Mouse (Mus musculus) frontal cortex, postnatal 25 days (tissue): ENCODE results near the gene Ptpn13.

Experiments
- DNase-seq, 2 experiments: peaks; one replicate each; pipeline ENCODE4 v3.0.0; 2022; ENCODE audit warnings: low spot score in 2 of 2

The Ptpn13 gene

GRCm38 (mm10) chr5:103422609-103423008 is 2.4 kb upstream of the Ptpn13 start:
- DNase-seq, result no peak

- DNase-seq, result no peak
Measured at GRCm38 (mm10) chr5:103423305-103423926, 1.6 kb upstream of the Ptpn13 start.

- DNase-seq, result no peak
Measured at GRCm38 (mm10) chr5:103423927-103424315, 1.1 kb upstream of the Ptpn13 start.

GRCm38 (mm10) chr5:103425363-103426031 is 505 bp downstream of the Ptpn13 start:
- peak in 1 of 2 experiments; percentile 6 for DNase-seq

GRCm38 (mm10) chr5:103426250-103426649 is 1.3 kb downstream of the Ptpn13 start:
- no peak for DNase-seq

GRCm38 (mm10) chr5:103430986-103431385 is 6.0 kb downstream of the Ptpn13 start:
- DNase-seq, result no peak

- DNase-seq, result no peak
Measured at GRCm38 (mm10) chr5:103431479-103431878, 6.5 kb downstream of the Ptpn13 start.

GRCm38 (mm10) chr5:103436039-103436944 is 11.3 kb downstream of the Ptpn13 start:
- no peak for DNase-seq

GRCm38 (mm10) chr5:103437714-103438113 is 12.7 kb downstream of the Ptpn13 start:
- DNase-seq, result no peak

GRCm38 (mm10) chr5:103439171-103439570 is 14.2 kb downstream of the Ptpn13 start:
- DNase-seq, result no peak

GRCm38 (mm10) chr5:103440418-103441276 is 15.7 kb downstream of the Ptpn13 start:
- no peak for DNase-seq

GRCm38 (mm10) chr5:103441706-103442105 is 16.7 kb downstream of the Ptpn13 start:
- DNase-seq, result no peak

- DNase-seq, result no peak
Measured at GRCm38 (mm10) chr5:103442269-103442688, 17.3 kb downstream of the Ptpn13 start.

GRCm38 (mm10) chr5:103442921-103443320 is 17.9 kb downstream of the Ptpn13 start:
- DNase-seq, result no peak

GRCm38 (mm10) chr5:103445383-103445782 is 20.4 kb downstream of the Ptpn13 start:
- DNase-seq, result no peak

- no peak for DNase-seq
Measured at GRCm38 (mm10) chr5:103447806-103448416, 22.9 kb downstream of the Ptpn13 start.

- no peak for DNase-seq
Measured at GRCm38 (mm10) chr5:103448470-103448869, 23.5 kb downstream of the Ptpn13 start.

GRCm38 (mm10) chr5:103450663-103451062 is 25.7 kb downstream of the Ptpn13 start:
- no peak for DNase-seq

- DNase-seq, result no peak
Measured at GRCm38 (mm10) chr5:103453361-103454140, 28.6 kb downstream of the Ptpn13 start.

GRCm38 (mm10) chr5:103456794-103457193 is 31.8 kb downstream of the Ptpn13 start:
- no peak for DNase-seq
